Mouse (Mus musculus): ENCODE measurements around the gene Gm136. TPM values are rescaled to one million over a fixed set of nuclear protein-coding genes. Genes with fewer than 3 reads are reported as not detected.

Gene Gm136
- polyA plus RNA-seq (2012; rRNA removed) = 0.07 and 0.13 TPM in 2 replicates

DNA sequence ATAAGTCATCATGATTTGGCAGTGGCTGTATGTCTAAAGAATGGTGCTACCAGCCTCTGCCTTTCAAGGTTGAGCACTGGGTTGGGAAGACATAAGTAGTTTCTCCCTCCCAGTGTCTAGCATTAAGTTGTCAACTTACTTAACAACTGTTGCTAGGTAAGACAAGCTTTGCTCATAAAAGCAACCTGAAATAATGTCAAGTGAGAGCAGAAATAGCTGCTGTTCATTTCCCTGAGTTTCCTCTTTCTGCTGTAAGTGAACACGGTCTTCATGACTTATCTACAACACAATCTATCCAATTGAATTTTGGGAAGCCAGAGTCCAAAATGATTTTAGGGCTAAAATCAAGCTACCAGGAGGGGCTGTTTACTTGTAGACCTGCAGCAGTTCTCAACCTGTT is at the start of gene Gm136:
Gene Gm136 (minus strand): TSS at position 101 of the 400 bp plus-strand sequence.

GRCm38 (mm10) chr4:34777677-34778527 is 21.8 kb upstream of the Gm136 start, which contains the start of gene Smim8:
TSS of gene Smim8 (minus strand) at chr4:34778423.

DNA sequence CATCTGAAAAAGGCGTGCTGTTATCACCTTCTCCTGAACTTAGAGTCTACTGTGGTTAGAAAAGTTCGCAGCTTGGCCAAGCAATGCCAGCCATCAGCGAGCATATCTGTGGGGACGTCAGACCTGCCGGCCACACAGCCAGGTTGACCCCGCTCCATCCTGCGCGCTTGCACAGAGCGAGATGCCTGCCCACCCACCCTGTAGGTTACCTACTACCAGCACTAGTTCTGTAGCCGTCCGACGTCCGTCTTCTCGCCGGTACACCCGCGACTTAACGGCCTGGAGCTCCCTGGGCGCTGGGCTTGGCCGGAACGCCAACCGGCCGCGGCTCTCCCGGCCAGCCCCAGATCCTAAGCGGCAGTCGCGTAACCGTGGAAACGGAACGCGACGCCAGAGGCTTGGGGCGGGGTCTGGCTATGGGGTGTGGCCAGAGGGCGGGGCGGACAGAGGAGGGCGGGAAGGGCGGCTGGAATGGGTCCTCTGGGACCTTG is 26.2 kb downstream of the Gm136 start, which contains the start of gene Cfap206:
Gene Cfap206 (minus strand): TSS at position 356 of the 491 bp plus-strand sequence.

Other genes starting within 250 kb of the Gm136 start
- gene Akirin2, start 205.3 kb downstream of the Gm136 start, polyA plus RNA-seq (2012; rRNA removed) = 123 and 131 TPM in 2 replicates
- gene Orc3, start 141.3 kb downstream of the Gm136 start, polyA plus RNA-seq (2012; rRNA removed) = 52.9 and 53.7 TPM in 2 replicates
- 37.2 and 40.8 TPM in 2 replicates for gene Rars2, start 141.3 kb downstream of the Gm136 start, polyA plus RNA-seq (2012; rRNA removed)
- 26.0 and 26.9 TPM in 2 replicates for gene Slc35a1, start 68.8 kb downstream of the Gm136 start, polyA plus RNA-seq (2012; rRNA removed)
- 2.7 and 4.0 TPM in 2 replicates for gene Cfap206, start 26.1 kb downstream of the Gm136 start, polyA plus RNA-seq (2012; rRNA removed)
- 22.7 and 25.7 TPM in 2 replicates for gene Smim8, start 22.2 kb upstream of the Gm136 start, polyA plus RNA-seq (2012; rRNA removed)
- 14.0 and 15.5 TPM in 2 replicates for gene Zfp292, start 126.7 kb upstream of the Gm136 start, polyA plus RNA-seq (2012; rRNA removed)
- gene Cga, start 137.5 kb upstream of the Gm136 start, polyA plus RNA-seq (2012; rRNA removed) = 0.99 TPM in 1 of 2 replicates, not detected in the other